Mouse (Mus musculus) lung, adult 2 months (tissue): ENCODE measurements around the gene Mylpf.

ENCODE experiments used
- CTCF ChIP-seq: fragments of 200-500 bp; IDR thresholded peaks from 2 replicates; pipeline ENCODE4 v1.5.1; 2011; ENCODE audit warnings: mild to moderate bottlenecking, low read length, control low read depth; ENCODE audit not compliant: insufficient read depth
- POLR2A ChIP-seq: fragments of 200-500 bp; IDR thresholded peaks from 2 replicates; pipeline ENCODE4 v1.6.1; 2011; ENCODE audit warnings: low read depth, mild to moderate bottlenecking, control low read depth, low read length, borderline replicate concordance; ENCODE audit errors: extremely low read depth

DNA sequence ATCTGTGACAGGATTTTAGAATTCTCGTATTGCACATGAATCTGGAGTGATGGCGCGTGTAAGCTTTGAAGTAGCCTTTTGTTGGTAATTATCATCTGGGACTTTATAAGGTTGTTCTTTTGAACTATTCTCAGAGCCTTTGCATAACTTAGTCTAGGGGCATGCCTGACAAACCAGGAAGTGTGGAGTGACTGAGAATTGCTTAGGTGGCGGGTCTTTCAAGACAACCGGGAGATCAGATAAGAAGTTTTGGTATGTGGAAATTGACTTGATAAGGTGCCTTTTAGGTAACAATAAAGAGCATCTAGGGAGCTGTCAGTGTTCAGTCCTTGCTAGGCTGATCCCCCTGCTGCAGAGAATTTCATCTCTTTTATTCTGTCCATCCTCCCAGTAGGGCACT lies 42.2 kb upstream of the Mylpf start:
- no peak for TF ChIP-seq CTCF
- TF ChIP-seq POLR2A, result no peak
